In the genomic region with DNA sequence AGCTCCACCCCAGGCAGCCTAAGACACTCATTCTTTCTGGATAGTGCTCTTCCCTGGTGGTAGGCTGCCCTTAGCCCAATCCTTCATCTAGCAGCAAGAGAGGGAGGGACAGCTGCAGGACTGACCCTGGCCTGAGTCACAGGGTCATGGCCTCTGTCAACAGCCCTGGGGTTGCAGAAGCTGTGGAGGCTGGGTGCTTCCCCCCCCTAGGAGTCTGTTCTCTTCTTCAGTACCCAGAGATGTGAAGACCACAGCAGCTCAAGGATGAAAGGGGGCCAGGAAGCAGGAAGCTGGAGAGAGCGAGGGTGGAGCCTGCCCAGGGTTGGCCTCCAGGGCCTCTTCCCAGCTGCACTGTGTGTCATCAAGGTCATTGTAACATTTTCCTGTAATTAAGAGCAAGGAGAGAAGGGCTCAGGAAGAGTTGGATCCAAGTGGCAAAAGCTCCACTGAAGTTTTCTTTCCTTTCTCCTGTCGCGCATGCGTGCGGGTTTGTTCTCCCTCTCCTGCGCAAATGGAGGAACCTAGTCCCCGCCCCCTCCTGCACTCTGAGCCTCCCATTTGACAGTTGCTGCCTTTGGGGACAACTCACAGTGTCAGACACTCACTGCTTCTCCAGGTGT, we compare ENCODE assay signal across 9 mouse cellular contexts. TPM values are rescaled to one million over a fixed set of nuclear protein-coding genes. Genes with fewer than 3 reads are reported as not detected.
A peak's percentile ranks its signal among the peaks of the same experiment; 100 is the strongest.
DNase-seq lines count a peak whose midpoint lies in the region; ATAC-seq and TF ChIP-seq lines count a peak whose summit lies in the region.
"Had no signal": no experiment of that assay in that cellular context is flagged by ENCODE, and none has a peak within 500 bp of the region (broad histone marks: within the 10 kb centered on the region; RNA-seq: fewer than 3 reads in every experiment).

No protein-coding gene starts in this region.

- H3K27me3 ChIP-seq in kidney, embryonic 14.5 days (ENCODE audit: control insufficient read depth, insufficient read depth, low read length) = no peaks in the 10 kb centered on the region
- no peaks in the 10 kb centered on the region for H3K27me3 ChIP-seq in embryonic facial prominence, embryonic 12.5 days
- H3K27me3 ChIP-seq in myocyte (ENCODE audit: control insufficient read depth, insufficient read depth, insufficient read length) = no peaks in the 10 kb centered on the region

- H3K27ac ChIP-seq in kidney, embryonic 14.5 days (ENCODE audit: low read depth, low read length) = no peak overlapping the region
- no peak overlapping the region for H3K27ac ChIP-seq in embryonic facial prominence, embryonic 12.5 days
- H3K27ac ChIP-seq: midbrain, embryonic 12.5 days had no signal

- no peaks in the 10 kb centered on the region for H3K9me3 ChIP-seq in kidney, embryonic 14.5 days (ENCODE audit: control insufficient read depth, low read length)
- H3K9me3 ChIP-seq in embryonic facial prominence, embryonic 12.5 days = no peaks in the 10 kb centered on the region
- H3K9me3 ChIP-seq: midbrain, embryonic 12.5 days had no signal

- no peaks in the 10 kb centered on the region for H3K36me3 ChIP-seq in kidney, embryonic 14.5 days (ENCODE audit: control insufficient read depth, insufficient read depth, low read length)
- no peaks in the 10 kb centered on the region for H3K36me3 ChIP-seq in embryonic facial prominence, embryonic 12.5 days
- H3K36me3 ChIP-seq in myocyte (ENCODE audit: control insufficient read depth, insufficient read depth) = no peaks in the 10 kb centered on the region
- H3K36me3 ChIP-seq: midbrain, embryonic 12.5 days had no signal

- 0 out of 2 replicates have a peak, but pooled peaks have one; percentile 34 for ATAC-seq in kidney, embryonic 14.5 days (ENCODE audit: low FRiP score, low TSS enrichment)
- no peak for ATAC-seq in embryonic facial prominence, embryonic 12.5 days (ENCODE audit: insufficient number of reproducible peaks, insufficient read depth, low FRiP score, low TSS enrichment)

- no peak overlapping the region for H3K9ac ChIP-seq in kidney, embryonic 14.5 days (ENCODE audit: low read depth, low read length)
- H3K9ac ChIP-seq in embryonic facial prominence, embryonic 12.5 days = no peak overlapping the region
- H3K9ac ChIP-seq: midbrain, embryonic 12.5 days had no signal

- peak overlapping the region; percentile 9 for H3K4me2 ChIP-seq in kidney, embryonic 14.5 days (replicated peaks; ENCODE audit: low read depth, low read length)
- H3K4me2 ChIP-seq in embryonic facial prominence, embryonic 12.5 days (replicated peaks) = peak overlapping the region; percentile 28; the same call in 1 of the 2 replicates
- peak overlapping the region; percentile 12 for H3K4me2 ChIP-seq in myocyte (ENCODE audit: low read depth)
- H3K4me2 ChIP-seq: midbrain, embryonic 12.5 days had no signal

- no peaks in the 10 kb centered on the region for H3K79me2 ChIP-seq in myocyte (ENCODE audit: control insufficient read depth, insufficient read depth)

- peaks cover 21% of the 10 kb centered on the region for H3K4me1 ChIP-seq in kidney, embryonic 14.5 days (ENCODE audit: control insufficient read depth, insufficient read depth, low read length)
- peaks cover 5% of the 10 kb centered on the region; the same call in 1 of the 2 replicates for H3K4me1 ChIP-seq in embryonic facial prominence, embryonic 12.5 days

- 33% methylated on average over 7 of the region's 7 CpGs for WGBS in kidney, embryonic 14.5 days
- 40% methylated on average over 7 of the region's 7 CpGs for WGBS in embryonic facial prominence, embryonic 12.5 days

- no peak for TF ChIP-seq POLR2A in myocyte (IDR thresholded peaks at IDR 0.05; ENCODE audit: insufficient read length, low read depth)

- H3K4me3 ChIP-seq in kidney, embryonic 14.5 days (ENCODE audit: low read length) = no peak overlapping the region
- H3K4me3 ChIP-seq in embryonic facial prominence, embryonic 12.5 days = no peak overlapping the region
- H3K4me3 ChIP-seq in myocyte = no peak overlapping the region
- H3K4me3 ChIP-seq: midbrain, embryonic 12.5 days had no signal

- DNase-seq in kidney, adult 11 months = no peak
- peak; percentile 62 to 69 for DNase-seq in kidney, postnatal 25 days
- DNase-seq in left cerebral cortex, adult 9 months (ENCODE audit: low spot score in 2 of 2) = no peak
- no peak for DNase-seq in frontal cortex, postnatal 25 days (ENCODE audit: low spot score in 2 of 2)
- DNase-seq in ovary, postnatal 14 days (ENCODE audit: low spot score) = no peak

- H3ac ChIP-seq in myocyte (ENCODE audit: control insufficient read depth, insufficient read length) = no peak overlapping the region

TF ChIP-seq in myocyte, 11 proteins besides CTCF, POLR2A, EP300 and RAD21:
- TF ChIP-seq MYOG (IDR thresholded peaks at IDR 0.05; ENCODE audit: control insufficient read depth in 1 of 3, insufficient read depth in 1 of 3, insufficient read length in 2 of 3, low read depth in 2 of 3) (peak; percentile 9 to 89 (median 79)), MAX (IDR thresholded peaks at IDR 0.05; ENCODE audit: low read depth) (no peak), MYOD1 (IDR thresholded peaks at IDR 0.05; ENCODE audit: control insufficient read depth in 1 of 3, insufficient read length in 2 of 3, low read depth in 2 of 3) (peak in 2 of 3 experiments; percentile 92 to 96), REST (IDR thresholded peaks at IDR 0.05; ENCODE audit: insufficient read depth, insufficient read length) (no peak)

RNA-seq across cellular contexts. Expression of a gene that starts 10.2 kb away (rescaled TPM):
- polyA plus RNA-seq in kidney, embryonic 14.5 days (2014; fragmentation: Nextera tagmentation; extraction: Ambion mirVana) = 6.5 and 11.1 TPM in 2 replicates
- 11.7 and 13.0 TPM in 2 replicates for polyA plus RNA-seq in embryonic facial prominence, embryonic 12.5 days (2016; fragmentation: Nextera tagmentation; extraction: Ambion mirVana)
- polyA plus RNA-seq in myocyte (2012; fragmentation: generic; extraction: Trizol) = 30.5 TPM

RNA-seq across cellular contexts. Expression of a gene that starts 18.1 kb away (rescaled TPM):
- 5.7 and 14.2 TPM in 2 replicates for polyA plus RNA-seq in kidney, embryonic 14.5 days (2014; fragmentation: Nextera tagmentation; extraction: Ambion mirVana)
- 20.5 and 22.8 TPM in 2 replicates for polyA plus RNA-seq in embryonic facial prominence, embryonic 12.5 days (2016; fragmentation: Nextera tagmentation; extraction: Ambion mirVana)
- 13.8 TPM for polyA plus RNA-seq in myocyte (2012; fragmentation: generic; extraction: Trizol)

Comparison
In these comparisons a context has a peak if more than half of its experiments do, and no peak if none do; other contexts are left out.
1. DNase-seq: peak in kidney, postnatal 25 days (2 of 2); none in kidney, adult 11 months (single experiment), left cerebral cortex, adult 9 months (0 of 2), frontal cortex, postnatal 25 days (0 of 2) and ovary, postnatal 14 days (single experiment).
2. Peak in every context shown above with its lines, with median percentiles within 50 percentile points of each other: H3K4me2 ChIP-seq.